Mouse (Mus musculus) liver, postnatal 0 days (tissue): Measurements from ENCODE around the gene Tceal8.

Experiments used
- CTCF ChIP-seq: sonication (generic); IDR thresholded peaks from 2 replicates; pipeline ENCODE4 v1.5.1; 2016; ENCODE audit warnings: antibody characterized with exemption, low read depth
- EP300 ChIP-seq: IDR thresholded peaks from 2 replicates; pipeline ENCODE4 v1.6.1; 2016; ENCODE audit warnings: antibody characterized with exemption, low read depth, mild to moderate bottlenecking

DNA sequence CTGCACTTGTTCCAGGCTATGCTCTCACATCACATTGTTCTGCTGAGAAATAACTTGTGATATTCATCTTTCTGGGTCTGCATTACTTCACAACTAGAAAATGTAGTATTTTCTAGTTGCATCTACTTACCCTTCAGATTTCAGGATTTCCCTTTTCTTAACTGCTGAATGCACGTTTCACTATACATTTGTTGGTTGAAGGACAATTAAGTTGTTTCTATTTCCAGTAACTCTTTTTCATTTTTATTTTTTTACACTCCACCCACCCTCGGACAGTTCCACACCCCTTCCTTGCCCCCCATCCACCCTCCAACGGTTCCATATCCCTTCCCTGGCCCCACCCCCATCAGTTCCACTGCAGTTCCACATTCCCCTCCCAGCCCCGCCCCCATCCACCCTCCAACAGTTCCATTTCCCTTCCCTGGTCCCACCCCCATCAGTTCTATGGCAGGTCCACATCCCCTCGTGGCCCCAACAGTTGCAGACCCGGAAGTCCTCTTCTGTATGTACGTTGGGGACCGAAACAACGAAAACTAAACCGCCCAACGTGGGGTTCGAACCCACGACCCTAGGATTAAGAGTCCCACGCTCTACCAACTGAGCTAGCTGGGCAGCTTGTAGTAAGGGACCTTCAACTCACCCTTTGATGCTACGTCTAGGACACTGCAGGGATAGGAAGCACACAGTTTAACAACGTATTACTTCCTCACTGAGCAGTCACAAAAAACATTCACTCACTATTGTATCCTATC, 23.2 kb upstream of the Tceal8 start:
- TF ChIP-seq CTCF = no peak
- TF ChIP-seq EP300 = no peak
